Mouse (Mus musculus) urinary bladder, postnatal 0 days (tissue): ENCODE measurements around the gene Plvap. TPM values are rescaled to one million over a fixed set of nuclear protein-coding genes. Genes with fewer than 3 reads are reported as not detected.

Source experiments
- polyA plus RNA-seq: library from polyadenylated mRNA; unstranded; fragments of >200 nt; fragmentation: Nextera tagmentation; extraction: Ambion mirVana; gene quantifications from 2 replicates; pipeline ENCODE4 v1.2.1, GENCODE M21; 2015

The Plvap gene
- polyA plus RNA-seq = 12.9 and 13.2 TPM in 2 replicates

GRCm38 (mm10) chr8:71511644-71512043 is at the start of gene Plvap:
Gene Plvap (minus strand): TSS chr8:71511752.

DNA sequence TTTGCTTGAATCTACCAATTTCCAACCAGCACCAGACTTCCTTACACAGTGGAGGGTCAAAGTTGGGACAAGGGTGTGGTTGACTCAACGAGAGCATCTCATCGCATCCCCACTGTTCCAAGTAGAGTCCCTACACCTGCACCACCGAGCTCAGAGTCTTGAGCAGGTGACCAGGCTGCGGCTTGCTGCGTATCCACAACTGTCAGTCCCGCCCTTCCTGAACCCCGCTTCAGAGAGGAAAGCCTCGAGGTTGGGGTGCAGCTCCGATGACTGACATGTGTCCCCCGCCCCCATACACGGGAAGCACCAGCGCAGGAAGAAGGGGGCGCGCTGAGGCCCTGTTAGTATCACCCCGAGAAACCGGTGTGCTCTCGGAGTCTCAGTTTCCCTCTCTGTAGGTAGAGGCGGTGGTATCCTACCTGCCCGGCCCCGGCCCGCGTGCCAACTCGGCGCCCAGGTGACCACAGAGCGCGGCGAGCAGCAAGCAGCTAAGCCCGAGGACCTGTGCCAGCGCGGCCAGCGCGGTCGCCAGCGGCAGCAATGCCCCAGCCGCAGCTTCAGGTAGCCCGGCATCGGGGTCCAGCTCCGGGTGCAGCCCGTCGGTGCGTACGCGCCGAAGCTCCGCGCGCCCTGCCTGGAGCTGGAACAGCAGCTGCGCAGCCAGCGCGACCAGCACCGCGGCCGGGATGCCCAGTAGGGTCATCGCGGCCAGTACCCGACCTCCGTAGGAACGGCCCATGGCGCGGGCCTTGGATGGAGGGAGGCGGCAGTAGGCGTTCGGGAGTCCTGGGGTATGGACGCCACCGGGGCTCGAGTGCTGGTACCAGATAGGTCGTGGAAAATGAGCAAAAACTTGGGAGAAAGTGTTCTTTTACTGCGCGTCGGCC is 46.8 kb upstream of the Plvap start, which contains the start of gene Tmem221:
Tmem221 (minus strand) TSS at position 801 of the 887 bp plus-strand sequence.

DNA sequence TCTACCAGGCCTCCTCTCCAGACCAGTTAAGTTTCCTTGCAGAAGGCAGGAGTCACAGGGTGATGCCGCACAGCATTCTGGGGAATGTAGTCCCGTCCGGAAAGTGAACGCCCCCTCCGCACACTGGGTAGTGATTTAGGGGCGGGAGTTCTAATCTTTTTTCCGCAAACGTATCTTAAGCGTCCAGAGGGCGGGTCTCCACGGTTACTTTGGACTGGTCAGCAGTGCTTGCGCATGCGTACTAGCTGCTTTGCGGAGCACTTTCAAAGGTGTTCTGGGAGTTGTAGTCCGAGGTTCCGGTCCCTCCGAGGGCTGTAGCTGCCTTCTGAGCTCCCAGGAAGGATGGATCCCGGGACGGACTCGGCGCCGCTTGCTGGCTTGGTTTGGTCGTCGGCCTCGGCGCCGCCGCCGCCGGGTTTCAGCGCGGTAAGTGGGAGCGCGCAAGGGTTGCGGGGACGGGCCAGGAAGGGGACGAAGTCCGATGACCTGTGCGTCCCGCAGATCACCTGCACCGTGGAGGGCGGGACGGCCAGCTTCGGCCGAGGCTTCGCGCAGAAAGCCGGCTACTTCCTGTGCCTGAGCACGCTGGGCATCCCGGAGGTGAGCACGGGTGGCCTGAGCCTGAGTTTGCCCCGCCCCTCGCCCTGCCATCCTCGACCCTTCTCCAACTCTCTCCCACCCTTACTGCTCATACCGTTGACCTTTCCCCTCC is 31.2 kb upstream of the Plvap start, which contains the start of gene Mvb12a:
Mvb12a (plus strand) TSS at position 291 of the 712 bp plus-strand sequence.

GRCm38 (mm10) chr8:71537028-71537867 is 25.7 kb upstream of the Plvap start, which contains the start of gene Bst2:
Gene Bst2 (minus strand): TSS chr8:71537456.

GRCm38 (mm10) chr8:71525226-71526050 is 13.9 kb upstream of the Plvap start, which contains the start of gene Ccdc194:
Gene Ccdc194 (minus strand): TSS chr8:71525711.

DNA sequence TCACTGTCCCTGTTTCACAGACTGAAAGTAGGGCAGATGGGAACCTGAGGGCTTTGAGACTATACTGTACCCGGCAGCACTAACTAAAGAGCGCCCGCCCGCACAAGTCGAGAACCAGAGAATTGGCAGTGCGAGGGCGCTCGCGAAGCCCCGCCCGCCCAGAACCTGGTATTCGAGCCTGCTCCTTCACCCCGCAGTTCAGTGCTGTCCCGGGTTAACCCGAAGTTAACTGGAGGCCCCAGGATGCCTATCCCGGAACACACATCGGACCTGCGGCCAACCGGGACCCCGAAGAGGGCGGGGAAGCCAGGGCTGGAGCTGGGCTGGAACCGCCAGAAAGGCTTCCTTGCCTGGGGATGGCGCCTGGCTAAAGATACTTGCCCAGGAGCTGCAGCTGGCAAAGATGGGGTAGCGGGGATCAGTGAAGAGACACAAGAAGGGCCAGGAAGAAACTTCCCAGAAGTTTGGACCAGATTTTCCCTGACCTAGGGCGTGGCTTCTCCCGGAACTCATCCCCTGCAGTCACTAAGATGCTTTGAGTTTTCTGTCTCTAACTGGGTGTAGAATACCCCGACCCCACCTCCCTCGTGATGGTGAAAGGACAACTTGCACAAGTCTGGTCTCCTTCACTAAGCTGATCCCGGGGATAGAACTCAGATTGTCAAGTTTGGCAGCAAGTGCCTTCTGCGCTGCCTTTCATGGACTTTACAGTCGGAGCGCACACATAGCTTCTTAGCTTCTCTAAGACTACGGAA is 23.7 kb downstream of the Plvap start, which contains the start of gene Gtpbp3:
Gtpbp3 (plus strand) TSS at position 413 of the 755 bp plus-strand sequence.

GRCm38 (mm10) chr8:71485142-71486135 is 26.1 kb downstream of the Plvap start, which contains the start of gene Ano8:
Gene Ano8 (minus strand): TSS chr8:71485963.

DNA sequence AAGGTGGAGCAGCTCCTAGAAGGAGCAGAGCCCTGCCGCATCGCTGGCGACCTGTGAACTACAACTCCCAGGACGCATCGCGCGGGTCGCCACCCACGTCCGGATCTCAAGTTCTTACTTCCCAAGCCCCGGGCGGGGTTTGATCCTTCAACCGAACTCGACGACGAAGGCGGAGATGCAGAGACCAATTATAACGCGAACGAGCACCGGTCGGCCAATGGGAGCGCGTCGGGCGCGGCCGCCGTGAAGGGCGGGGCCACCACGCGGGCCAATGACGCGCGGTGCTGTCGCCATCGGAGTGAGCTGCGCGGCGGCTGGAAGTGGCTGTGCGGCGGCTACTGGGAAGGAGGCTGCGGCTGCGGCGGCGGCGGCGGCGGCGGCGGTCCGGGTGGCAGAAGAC is 42.6 kb downstream of the Plvap start, which contains the start of gene Dda1:
Dda1 (plus strand) TSS at position 284 of the 400 bp plus-strand sequence.

DNA sequence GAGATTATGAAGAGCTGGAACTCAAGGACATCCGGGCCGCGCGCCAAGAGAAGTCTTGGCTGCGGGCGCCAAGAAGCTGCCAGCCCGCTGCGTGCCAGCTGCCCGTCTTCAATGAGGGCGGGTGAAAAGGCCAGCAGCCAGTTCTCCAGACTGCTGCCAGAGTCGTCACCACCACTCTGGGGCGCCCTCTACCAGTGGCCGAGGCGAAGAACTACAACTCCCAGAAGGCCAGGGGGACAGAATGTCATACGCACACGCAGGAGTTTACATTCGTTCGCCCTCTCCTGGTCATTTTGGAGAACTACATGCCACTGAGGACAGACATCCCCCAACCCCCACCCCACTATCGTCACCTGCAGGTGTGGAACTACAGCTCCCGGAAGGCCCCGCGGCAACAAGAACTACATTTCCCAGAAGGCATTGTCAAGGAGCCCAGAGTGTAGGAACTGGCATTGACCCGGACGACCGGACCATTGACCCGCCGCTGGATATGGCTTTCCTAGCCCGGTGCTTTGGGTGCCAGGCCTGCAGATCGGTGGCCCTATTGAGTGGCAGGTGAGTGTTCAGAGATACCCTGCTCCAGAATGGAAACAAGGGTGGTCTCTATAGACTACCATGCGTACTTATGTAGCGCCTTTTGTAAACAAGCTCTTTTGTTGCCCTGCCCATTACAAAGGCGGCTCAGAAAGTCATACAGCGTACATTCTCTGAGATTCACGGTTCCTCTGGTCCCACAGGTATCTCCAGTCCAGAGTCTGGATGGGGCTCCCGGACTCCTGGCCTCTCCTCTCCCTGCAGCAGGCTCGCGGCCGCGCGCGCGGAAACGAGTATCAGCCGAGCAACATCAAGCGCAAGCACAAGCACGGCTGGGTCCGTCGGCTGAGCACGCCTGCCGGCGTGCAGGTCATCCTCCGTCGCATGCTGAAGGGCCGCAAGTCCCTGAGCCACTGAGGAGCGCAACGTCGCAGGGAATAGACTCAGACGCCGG is 46.7 kb downstream of the Plvap start, which contains the start of gene Mrpl34:
Mrpl34 (plus strand) TSS at position 447 of the 988 bp plus-strand sequence.

DNA sequence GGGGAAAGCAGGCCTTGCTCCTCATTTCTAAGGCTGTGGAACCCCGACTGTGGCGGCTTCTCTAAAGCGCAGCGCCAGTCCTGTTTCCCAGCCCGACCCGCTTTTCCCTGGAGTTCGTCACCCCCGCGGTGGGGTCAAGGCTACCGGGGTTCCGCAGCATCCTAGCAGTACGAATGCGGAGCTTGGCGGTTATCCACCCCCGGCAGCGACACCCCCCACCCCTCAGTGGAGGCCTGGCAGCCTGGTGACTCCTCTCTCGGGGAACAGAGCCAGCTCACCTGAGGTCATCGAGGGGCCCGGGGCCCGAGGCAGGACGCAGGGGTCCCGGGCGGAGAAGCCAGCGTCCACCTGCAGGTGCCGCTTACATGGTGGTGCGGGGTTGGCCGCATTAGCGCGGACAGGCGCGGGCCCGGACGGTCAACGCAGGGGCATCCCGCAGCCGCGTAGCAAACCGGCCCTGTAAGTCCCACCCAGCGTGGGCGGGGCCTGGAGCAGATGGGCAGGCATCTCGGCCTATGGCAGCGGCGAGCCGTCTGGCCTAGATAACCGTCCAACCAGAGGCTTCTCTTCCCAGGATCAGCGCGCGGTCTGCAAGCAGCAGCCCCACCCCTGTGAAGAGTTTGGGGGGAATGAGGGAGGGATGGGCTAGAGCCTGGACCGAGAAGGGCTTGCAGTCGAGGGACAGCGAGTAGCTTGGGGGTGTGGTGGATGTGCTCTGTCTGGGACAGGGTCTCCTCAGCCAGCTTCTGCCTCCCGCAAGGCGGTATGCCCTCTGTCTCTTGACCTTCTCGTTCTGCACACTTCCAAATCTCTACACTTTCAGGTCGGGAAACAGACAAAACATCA is 48.1 kb downstream of the Plvap start, which contains the start of gene Abhd8:
Abhd8 (minus strand) TSS at position 468 of the 846 bp plus-strand sequence.

Other genes with a start within 250 kb of the Plvap start
- 11.9 and 13.6 TPM in 2 replicates for gene Myo9b, start 239.0 kb downstream of the Plvap start, polyA plus RNA-seq
- 21.3 and 24.6 TPM in 2 replicates for gene Haus8, start 238.8 kb downstream of the Plvap start, polyA plus RNA-seq
- gene Use1, start 144.9 kb downstream of the Plvap start, polyA plus RNA-seq = 89.1 and 89.4 TPM in 2 replicates
- gene Ocel1, start 140.5 kb downstream of the Plvap start, polyA plus RNA-seq = 5.5 and 5.7 TPM in 2 replicates
- 55.5 and 56.4 TPM in 2 replicates for gene Nr2f6, start 129.8 kb downstream of the Plvap start, polyA plus RNA-seq
- 4.6 and 5.8 TPM in 2 replicates for gene Ushbp1, start 116.0 kb downstream of the Plvap start, polyA plus RNA-seq
- 62.9 and 66.6 TPM in 2 replicates for gene Babam1, start 114.9 kb downstream of the Plvap start, polyA plus RNA-seq
- gene Ankle1, start 105.7 kb downstream of the Plvap start, polyA plus RNA-seq = 4.8 and 6.5 TPM in 2 replicates
- 24.9 and 28.3 TPM in 2 replicates for gene Abhd8, start 48.1 kb downstream of the Plvap start, polyA plus RNA-seq
- 80.4 and 81.5 TPM in 2 replicates for gene Mrpl34, start 46.8 kb downstream of the Plvap start, polyA plus RNA-seq
- gene Dda1, start 42.6 kb downstream of the Plvap start, polyA plus RNA-seq = 74.3 and 86.1 TPM in 2 replicates
- gene Ano8, start 25.8 kb downstream of the Plvap start, polyA plus RNA-seq = 1.0 and 1.1 TPM in 2 replicates
- 9.3 and 9.9 TPM in 2 replicates for gene Gtpbp3, start 23.6 kb downstream of the Plvap start, polyA plus RNA-seq
- 0.19 TPM in 1 of 2 replicates, not detected in the other for gene Ccdc194, start 14.0 kb upstream of the Plvap start, polyA plus RNA-seq
- 48.3 and 59.8 TPM in 2 replicates for gene Bst2, start 25.7 kb upstream of the Plvap start, polyA plus RNA-seq
- gene Mvb12a, start 31.2 kb upstream of the Plvap start, polyA plus RNA-seq = 79.7 and 86.3 TPM in 2 replicates
- gene Tmem221, start 47.1 kb upstream of the Plvap start, polyA plus RNA-seq = 0.57 and 0.63 TPM in 2 replicates
- not detected in 2 replicates for gene Nxnl1, start 54.8 kb upstream of the Plvap start, polyA plus RNA-seq
- 17.5 and 21.1 TPM in 2 replicates for gene Slc27a1, start 57.1 kb upstream of the Plvap start, polyA plus RNA-seq
- gene Pgls, start 80.4 kb upstream of the Plvap start, polyA plus RNA-seq = 222 and 225 TPM in 2 replicates
- gene Fam129c, start 85.9 kb upstream of the Plvap start, polyA plus RNA-seq = 0.71 and 1.7 TPM in 2 replicates
- 60.6 and 64.6 TPM in 2 replicates for gene Colgalt1, start 99.2 kb upstream of the Plvap start, polyA plus RNA-seq
- 0.49 and 0.68 TPM in 2 replicates for gene Unc13a, start 160.0 kb upstream of the Plvap start, polyA plus RNA-seq
- gene Jak3, start 164.5 kb upstream of the Plvap start, polyA plus RNA-seq = 5.7 and 6.5 TPM in 2 replicates
- 2.5 TPM in 2 replicates for gene Insl3, start 177.5 kb upstream of the Plvap start, polyA plus RNA-seq
- gene B3gnt3, start 190.0 kb upstream of the Plvap start, polyA plus RNA-seq = 4.4 TPM in 2 replicates
- gene Fcho1, start 214.0 kb upstream of the Plvap start, polyA plus RNA-seq = 0.59 and 1.7 TPM in 2 replicates